Mouse (Mus musculus): ENCODE results near the gene Bola3.
"Not testable (repeated sequence)": the region's sequence is repeated elsewhere in the genome, so short reads cannot be mapped to it uniquely, and the experiment has no call there.

Bola3 gene

GRCm38 (mm10) chr6:83348873-83349272, at the start of gene Bola3:
TSS of gene Bola3 (plus strand) at chr6:83349147.
- DNase-seq (ENCODE audit: low spot score in 2 of 2): no peak

DNA sequence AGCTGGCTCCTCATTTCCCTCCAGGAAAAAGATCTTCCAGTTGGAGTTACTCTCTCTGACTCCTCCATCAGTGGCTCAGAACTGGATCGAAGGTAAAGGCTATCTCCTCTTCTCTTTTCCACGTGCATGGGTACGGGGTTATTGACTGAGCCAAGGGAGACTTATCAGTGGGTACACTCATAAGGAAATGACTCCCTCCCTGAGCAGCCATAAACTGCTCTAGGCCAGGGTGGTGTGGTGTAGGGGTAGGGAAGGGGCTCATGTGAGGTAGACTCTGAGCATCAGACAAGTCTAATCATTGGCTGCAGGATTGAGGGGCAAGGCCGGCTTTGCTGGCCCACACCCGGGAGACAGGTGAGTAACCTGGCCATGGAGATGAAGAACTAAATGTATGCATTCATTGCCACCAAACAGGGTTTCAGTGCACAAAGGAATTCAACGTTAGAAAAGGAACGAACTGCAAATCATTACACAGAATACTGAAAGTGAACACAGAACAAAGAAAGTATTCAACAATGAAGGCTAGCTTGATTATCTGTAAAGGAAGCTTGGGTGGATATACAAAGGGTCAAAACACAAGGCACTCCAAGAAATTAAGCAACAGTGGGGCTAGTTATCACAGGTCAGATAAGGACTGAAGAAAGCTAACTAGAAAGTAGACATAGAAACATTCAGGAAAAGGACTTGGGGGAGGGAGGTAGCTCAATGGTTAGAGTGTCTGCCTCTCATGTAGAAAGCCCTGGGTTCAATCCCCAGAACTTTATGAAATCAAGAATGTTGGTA, 48.3 kb upstream of the Bola3 start:
- DNase-seq (ENCODE audit: low spot score in 2 of 2): no peak

- no peak for DNase-seq (ENCODE audit: low spot score in 2 of 2)
Measured at GRCm38 (mm10) chr6:83301294-83301693, 47.7 kb upstream of the Bola3 start.

GRCm38 (mm10) chr6:83302264-83302663, 46.7 kb upstream of the Bola3 start:
- DNase-seq (ENCODE audit: low spot score in 2 of 2): no peak

DNA sequence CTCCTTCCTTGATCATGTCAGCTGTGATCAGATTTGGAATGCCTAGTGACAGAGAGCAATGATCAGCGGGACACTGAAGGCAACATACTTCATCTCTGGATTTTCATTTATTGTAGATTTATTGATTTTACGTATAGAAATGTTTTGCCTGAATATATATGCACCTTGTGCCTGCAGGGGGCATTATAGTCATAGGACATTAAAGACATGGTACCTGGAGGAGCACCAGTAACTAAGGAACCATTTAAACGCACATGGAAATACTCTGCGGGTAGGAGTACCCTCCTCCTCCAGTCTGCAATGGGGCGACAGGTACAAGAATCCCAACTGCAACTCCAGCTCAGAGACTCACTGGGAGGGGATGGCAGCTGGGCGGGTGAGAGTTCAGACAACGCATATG, 39.9 kb upstream of the Bola3 start:
- DNase-seq (ENCODE audit: low spot score in 2 of 2): peak in 1 of 2 experiments; percentile 16

DNA sequence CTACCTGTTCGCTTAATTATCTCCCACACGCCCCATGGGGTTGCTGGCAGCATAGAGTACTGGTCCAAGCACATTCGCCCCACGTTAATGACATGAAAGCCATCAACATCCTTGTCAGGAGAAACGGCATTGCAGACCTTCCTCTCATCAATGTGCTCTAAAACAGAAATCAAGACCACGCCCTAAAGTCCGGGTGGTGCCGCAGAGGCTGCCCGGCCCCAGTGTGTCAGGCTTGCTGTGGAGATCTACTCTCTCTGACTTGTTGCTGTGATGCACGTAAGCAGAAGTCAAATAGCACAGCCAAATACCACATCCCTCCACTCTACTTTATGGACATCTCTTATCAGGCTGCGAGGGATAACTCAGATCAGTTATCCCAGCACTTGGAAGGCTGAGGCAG, 37.7 kb upstream of the Bola3 start:
- DNase-seq (ENCODE audit: low spot score in 2 of 2): no peak

DNA sequence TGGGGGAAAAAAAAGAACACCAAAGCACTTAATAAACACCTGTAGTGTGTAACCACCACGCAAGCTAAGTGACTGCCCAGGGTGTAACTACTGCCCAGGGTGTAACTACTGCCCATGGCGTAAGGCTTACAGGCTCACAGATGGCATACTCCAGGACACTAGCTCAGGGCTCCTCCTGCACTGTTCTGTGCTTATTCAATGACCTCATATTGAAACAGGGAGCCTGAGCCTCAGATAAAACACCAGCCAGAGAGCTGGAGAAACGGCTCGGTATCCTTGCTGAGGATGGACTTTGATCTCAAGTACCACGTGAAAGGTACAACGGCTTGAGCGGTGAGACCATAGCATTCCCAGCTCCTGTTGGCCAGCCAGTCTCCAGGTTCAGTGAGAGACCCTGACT, 36.9 kb upstream of the Bola3 start:
- DNase-seq (ENCODE audit: low spot score in 2 of 2): no peak

GRCm38 (mm10) chr6:83312514-83312913, 36.4 kb upstream of the Bola3 start:
- DNase-seq (ENCODE audit: low spot score in 2 of 2): peak in 1 of 2 experiments; percentile 9

DNA sequence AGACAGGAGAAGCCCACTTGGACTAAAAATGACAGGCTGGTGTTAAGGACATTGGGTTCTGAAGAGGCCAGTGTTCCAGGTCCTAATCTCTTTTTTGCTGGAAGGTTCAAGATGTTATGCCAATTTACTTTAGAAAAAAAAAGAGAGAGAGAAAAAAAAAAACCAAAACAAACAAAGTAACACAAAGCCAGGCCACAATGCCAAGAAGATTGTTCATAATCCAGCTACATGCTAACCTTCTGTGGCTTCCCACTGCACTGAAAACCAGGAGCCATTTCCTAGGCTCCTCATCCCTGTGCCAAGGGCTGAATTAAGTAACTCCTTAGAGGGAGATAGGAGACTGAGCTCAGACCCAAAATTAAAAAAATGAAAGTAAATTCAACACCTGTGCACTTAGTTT, 33.7 kb upstream of the Bola3 start:
- DNase-seq (ENCODE audit: low spot score in 2 of 2): no peak

DNA sequence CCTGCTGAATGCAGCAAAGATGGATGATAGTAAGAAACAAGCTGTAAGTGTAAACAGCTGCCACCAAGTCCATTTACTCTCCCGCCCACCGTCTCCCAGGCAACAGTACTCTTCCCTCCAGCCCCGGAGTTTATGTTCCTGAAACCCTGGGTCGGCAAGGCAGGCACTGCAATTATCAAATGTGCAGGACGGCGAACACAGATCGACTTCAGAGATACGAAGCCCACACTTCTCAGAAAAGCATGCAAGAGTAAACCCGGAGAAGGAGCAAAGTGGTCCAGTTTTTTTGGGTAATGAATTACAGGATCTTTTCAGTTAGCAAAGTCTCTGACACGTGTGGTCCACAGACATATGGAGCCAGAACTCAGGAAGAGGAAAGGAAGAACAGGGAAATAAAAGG, 32.9 kb upstream of the Bola3 start:
- DNase-seq (ENCODE audit: low spot score in 2 of 2): no peak

DNA sequence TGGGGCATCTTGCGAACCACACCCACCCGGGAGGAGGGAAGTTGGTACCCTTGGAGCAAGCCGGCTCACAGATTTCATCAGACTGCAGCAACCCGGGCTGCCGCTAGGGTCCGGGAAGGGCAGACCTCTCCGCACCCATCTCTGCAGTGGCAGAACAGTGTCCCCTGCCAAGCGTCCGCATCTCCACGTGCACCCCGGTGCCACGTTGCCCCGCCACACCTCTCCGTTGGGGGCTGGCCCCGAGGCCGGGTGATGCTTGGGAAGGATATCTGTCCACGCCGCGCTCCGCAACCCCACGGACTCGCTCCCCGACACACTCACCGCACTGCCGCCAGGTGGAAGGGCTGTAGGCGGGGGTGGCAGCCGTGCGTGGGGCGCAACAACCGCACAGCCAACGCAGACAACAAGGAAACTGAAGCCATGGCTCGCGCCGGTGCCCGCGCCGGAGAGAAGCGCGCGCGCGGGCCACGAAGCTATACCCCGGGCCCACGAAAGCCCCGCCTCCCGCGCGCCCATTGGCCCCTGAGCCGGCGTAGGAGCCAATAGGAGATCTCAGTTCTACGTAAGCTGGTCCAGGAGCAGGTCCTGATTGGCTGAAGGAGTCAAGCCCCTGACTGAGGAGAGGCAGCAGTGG, 31.7 kb upstream of the Bola3 start:
- DNase-seq (ENCODE audit: low spot score in 2 of 2): peak; percentile 80 to 87

DNA sequence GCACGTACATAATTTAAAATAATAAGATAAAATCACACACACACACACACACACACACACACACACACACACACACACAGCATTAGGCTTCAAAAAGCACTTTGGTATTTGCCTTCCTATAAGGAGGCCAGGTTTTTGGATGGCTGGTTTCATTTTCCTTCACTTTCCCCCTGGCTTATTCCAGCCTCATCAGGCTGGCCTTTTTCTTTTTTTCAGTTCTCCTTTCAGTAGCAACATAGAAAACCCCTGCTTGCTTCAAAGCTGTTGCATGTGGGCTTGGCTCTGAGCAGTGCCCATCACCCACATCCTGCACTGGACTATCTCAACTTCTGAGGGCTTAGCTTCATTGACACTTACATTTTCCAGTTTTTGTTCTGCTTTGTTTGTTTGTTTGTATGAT, 27.0 kb upstream of the Bola3 start:
- DNase-seq (ENCODE audit: low spot score in 2 of 2): peak in 1 of 2 experiments; percentile 27

GRCm38 (mm10) chr6:83322794-83323193, 26.2 kb upstream of the Bola3 start:
- no peak for DNase-seq (ENCODE audit: low spot score in 2 of 2)

GRCm38 (mm10) chr6:83323652-83324419, 25.1 kb upstream of the Bola3 start:
- no peak for DNase-seq (ENCODE audit: low spot score in 2 of 2)

DNA sequence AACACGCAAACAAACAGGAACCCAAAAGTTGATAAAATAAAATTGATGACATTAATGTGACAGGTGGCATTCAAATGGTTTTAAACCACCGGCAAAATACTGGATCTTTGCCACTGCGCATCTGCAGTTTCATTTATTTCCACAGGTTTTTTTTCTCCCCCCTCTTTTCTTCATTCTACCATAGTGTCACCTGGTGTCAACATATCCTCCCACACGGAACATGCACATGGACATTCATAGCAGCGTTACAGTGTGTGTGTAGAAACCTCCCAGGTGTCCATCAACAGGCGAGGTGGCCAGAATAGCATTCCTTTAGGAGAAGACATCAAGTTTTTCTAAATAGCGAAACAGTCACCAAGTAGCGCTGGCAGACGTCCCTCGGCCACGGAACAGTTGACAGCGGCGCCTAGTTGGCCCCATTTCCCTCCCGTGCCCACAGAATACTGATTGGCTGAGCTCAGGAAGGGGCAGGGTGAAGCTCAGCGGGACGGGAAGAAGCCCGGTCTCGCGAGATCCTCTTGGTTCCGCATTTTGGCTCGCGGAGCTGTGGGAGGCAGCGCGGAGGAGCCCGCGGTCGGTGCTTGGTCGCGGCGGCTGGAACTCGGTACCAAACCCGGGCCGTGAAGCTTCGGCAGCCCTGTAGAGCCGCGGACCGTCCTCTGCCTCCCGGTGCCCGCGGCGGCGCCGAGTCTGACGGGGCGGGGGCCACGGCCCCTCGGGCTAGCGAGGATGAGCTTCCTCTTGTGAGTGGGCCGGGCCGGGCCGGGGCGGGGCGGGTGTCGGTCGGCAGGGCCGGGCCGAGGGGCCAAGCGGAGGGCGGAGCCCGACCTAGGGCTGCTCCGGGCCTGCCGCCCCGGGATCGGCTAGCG, 23.2 kb upstream of the Bola3 start, which contains the start of the genes Mthfd2 and Mob1a:
Gene Mthfd2, minus strand, starts transcription at position 384 of the 869 bp plus-strand sequence.
Gene Mob1a, plus strand, starts transcription at position 492 of the 869 bp plus-strand sequence.
- peak; percentile 93 to 95 for DNase-seq (ENCODE audit: low spot score in 2 of 2)

GRCm38 (mm10) chr6:83326394-83326736, 22.6 kb upstream of the Bola3 start:
- no peak for DNase-seq (ENCODE audit: low spot score in 2 of 2)

GRCm38 (mm10) chr6:83326761-83327160, 22.2 kb upstream of the Bola3 start:
- DNase-seq (ENCODE audit: low spot score in 2 of 2): no peak

DNA sequence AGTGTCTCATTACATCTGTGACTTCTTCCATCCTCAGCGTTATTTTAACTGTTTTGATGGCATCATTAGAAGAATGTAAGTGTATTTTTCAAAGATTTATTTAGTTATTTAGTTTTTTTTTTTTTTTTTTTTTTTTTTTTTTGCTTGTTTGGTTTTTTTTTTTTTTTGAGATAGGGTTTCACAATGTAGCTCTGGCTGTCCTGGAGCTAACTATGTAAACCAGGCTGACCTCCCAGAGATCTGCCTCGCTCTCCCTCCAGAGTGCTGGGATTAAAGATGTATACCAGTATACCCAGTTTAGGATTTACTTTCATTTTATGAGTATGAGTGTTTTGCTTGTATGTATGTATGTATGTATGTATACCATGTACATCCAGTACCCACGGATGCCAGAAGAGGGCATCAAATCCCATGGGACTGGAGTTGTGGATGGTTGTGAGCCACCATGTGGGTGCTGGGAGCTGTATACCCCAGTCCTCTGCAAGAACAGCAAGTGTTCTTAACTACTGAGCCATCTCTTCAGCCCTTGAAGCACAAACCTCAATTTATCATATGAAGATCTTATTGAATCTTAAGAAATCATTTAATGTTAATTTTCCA, 21.3 kb upstream of the Bola3 start:
- DNase-seq (ENCODE audit: low spot score in 2 of 2): peak in 1 of 2 experiments; percentile 23

DNA sequence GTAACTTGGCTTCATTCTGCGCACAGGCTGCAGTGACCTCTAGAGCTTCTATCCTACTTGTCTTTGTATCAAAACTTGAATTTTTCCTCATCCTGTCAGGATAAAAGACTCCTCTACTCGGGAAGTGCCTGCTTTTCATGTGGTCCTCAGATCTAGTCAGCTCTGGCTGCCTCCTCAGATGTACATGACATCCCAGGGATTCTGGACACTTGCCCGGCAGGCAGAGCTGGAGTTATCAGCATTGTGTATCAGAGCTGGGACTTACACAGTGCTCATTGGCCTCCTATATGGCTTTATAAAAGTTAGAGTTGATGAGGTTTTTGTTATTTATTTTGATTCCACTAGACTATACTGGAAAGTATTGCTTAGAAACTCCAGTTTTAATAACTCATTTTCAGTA, 7.6 kb upstream of the Bola3 start:
- no peak for DNase-seq (ENCODE audit: low spot score in 2 of 2)

DNA sequence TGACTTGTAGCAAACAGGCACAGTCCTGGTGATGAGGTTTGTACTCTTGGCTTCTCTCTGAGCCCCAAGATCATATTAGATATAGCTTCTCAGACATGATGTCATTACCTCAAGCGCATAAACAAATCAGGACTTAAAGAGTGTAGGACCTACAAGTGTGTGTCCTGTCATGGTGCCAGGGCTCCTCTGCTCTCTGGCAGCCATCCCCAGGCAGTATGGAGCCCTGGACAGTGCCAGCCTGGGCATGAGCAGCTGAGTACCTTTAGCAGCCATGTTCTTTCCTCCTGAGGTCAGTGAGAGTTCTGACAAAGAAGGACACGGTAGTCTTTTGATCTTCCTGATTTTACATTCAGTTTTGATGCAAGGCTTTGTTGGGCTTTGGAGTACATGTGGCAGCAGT, 6.0 kb upstream of the Bola3 start:
- DNase-seq (ENCODE audit: low spot score in 2 of 2): no peak

- not testable (repeated sequence) for DNase-seq (ENCODE audit: low spot score in 2 of 2)
Measured at GRCm38 (mm10) chr6:83345285-83345684, 3.7 kb upstream of the Bola3 start.

Data from natural killer cell, adult 2 months (primary cell).